Mouse (Mus musculus) 3T3-L1 (cell line): ENCODE measurements at regions not wholly inside any gene's neighbourhood (a gene's known extent, or its start where the extent isn't known, plus 50 kb on each side); places are given as distances from the start of the nearest gene placed in this dataset.

Experiments used
- DNase-seq: peaks from one replicate; pipeline ENCODE4 v3.0.0-alpha.2; 2015; ENCODE audit warnings: low read depth, low spot score

DNA sequence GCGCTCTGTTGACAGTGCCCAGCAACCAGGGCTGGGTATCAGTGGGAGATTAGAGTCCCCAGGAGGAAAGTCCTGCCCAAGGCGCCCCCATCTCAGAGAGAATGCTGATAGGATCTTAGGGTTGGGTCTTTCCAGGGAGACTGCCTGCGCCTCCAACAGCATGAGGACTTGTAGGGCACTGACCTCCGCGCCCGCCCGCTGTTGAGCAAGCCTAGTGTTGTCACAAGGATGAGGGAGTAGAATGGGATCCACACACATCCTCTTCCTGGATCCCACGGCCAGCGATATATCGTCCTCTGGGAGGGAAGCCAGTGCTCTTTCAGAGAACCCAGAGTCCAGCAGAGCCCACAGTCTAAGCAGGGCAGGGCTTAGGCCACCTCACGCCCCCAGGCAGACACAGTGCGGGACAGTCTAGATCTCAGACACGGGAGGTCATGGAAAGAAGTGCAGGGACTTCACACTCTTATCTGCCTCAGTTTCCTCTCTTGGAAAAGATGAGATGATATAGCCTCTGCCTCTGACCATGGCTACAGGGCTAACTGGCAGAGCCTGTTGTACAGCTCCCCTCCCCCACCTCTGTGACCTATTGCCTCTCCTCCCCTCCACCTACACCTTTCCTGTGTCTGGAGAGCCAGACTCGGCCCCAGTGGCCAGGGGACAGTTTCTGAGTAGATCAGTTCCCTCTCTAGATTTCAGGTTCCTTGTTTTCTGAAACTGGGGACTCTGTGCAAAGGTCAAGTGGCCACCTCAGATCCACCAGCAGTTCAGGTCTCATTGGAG, 52.0 kb upstream of the Dusp5 start:
- no peak for DNase-seq

DNA sequence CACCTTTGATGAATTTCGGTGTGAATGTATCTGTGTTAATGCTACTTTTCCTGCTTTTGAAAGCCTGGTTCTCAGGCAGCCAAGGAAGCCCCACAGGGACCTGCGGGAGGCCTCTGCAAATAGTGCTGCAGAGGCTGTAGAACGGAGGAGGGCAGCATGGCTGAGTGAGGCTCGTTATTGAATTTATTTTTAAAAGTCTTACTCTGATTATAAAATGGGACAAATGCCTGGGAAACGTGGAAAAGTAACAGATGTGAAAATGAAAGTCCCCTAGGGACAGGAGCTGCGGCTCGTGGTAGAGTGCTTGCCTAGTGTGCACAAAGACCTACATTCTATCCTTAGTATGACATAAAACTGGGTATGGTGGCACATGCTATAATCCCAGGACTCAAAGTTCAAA, 59.7 kb upstream of the Dusp5 start:
- DNase-seq, result no peak

- DNase-seq, result no peak
Observed at GRCm38 (mm10) chr19:53464681-53465080, 64.2 kb upstream of the Dusp5 start.

GRCm38 (mm10) chr19:53464135-53464534, 64.8 kb upstream of the Dusp5 start:
- no peak for DNase-seq

DNA sequence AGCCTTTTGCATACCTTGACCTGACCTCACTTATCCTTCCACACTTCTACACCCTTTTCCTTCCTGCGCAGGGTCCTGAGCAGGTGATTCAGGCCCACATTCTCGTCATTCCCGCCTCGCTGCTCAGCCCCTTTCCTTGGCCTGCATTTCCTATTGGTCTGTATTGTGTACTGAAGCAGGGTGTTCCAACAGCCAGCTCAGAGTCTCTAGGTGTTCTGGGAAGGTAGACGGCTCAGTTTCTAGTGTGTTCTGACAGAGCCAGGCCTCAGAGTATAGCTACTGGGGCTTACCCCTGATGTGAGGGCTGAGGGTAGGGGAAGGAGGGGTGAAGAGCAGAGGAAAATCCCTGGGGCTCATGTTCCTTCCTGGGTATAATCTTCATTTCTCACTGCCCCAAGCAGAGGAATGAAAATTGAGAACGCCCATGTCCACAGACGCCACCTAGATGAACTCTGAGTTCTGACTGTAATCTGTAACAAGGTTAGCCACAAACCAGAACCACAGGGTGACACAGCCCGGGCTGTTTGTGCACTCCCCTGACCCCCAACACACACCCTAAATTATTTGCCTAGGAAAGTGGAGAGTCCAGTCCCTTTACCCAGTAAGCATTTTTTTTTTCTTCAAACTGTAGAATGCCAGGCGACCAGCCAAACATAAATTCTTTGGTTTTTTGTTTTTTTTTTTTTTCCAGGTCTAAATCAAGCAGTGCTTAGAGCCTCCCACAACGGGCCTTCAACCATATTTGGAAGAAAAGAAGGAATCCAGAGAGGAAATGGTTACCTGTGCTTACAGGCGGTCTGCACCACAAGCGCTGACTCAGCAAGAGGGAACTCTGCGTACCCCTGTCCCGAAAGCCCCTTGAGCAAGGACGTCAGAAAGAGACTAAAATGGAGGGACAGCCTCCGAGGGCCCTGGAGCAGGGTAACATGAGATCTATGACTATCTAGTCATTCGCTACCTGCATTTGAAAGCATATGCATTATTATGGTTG, 67.6 kb upstream of the Dusp5 start:
- peak; percentile 86 for DNase-seq

GRCm38 (mm10) chr19:53460312-53461024, 68.4 kb upstream of the Dusp5 start:
- no peak for DNase-seq

- DNase-seq, result no peak
Observed at GRCm38 (mm10) chr19:53459407-53459788, 69.0 kb upstream of the Smndc1 start.

DNA sequence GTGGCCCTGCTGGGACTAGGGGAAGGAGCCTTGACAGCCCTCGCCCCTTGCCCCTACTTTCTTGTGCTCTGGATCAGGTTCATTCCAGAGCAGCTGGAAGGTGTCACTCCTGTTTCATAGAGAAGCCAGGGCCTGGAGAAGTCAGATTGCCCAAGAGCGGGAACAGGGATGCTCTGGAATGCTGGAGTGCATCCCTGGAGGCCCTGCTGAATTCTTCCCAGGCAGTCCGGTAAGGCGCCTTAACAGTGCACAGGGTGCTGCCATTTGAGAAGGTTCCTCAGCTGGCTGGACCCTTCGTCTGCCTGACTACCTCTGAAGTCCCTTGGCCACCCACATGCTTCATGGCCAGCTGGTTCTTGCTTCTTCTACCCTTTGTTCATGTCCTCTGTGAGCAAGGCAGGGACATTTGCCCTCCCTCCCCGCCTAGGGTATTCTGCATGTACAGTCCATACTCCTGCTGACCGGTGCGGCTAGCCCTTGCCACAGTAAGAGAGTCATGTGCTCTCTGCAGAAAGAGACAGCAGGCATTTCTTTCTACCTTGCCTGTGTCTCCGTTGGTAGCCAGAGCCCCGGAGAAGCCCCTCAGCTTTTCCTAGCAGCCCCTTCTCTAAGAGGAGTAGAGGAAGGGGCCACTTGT, 68.5 kb upstream of the Smndc1 start:
- peak; percentile 21 for DNase-seq

DNA sequence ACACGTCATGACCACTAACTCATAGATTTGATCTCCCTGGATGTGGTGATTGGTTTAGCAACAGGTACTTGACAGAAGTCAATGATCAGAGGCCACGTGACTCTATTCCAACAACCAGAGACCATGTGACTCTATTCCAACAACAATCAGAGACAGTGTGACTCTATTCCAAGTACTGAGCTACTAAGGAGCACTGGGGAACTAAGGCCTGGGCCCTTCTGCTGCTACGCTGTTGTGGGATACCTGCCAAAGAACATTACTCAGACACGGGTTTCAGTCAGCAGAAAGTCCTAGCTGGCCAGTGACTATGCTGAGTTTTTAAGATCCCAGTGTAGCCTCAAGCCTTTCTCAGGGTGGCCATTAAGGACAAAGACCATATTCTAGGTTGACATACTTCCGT, 66.3 kb upstream of the Smndc1 start:
- DNase-seq, result no peak

DNA sequence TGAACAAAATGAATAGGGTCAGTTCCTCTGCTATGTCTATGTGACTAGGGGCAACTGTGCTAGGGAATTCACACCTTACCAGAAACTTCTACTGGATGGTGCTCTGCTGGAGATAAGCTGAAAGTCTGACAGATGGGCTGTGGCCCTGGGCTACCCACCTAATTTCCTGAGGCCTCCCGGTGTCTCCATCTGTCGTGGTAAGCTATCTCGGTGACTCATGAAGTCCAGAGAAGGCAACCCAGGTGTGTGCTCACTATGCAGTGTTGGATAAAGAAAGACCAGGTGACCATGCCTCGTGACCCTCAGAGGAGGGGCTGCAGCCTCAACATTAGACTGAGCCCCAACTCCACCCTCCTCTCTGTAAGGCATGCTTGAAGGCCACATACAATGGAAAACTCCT, 64.2 kb upstream of the Smndc1 start:
- DNase-seq, result no peak

DNA sequence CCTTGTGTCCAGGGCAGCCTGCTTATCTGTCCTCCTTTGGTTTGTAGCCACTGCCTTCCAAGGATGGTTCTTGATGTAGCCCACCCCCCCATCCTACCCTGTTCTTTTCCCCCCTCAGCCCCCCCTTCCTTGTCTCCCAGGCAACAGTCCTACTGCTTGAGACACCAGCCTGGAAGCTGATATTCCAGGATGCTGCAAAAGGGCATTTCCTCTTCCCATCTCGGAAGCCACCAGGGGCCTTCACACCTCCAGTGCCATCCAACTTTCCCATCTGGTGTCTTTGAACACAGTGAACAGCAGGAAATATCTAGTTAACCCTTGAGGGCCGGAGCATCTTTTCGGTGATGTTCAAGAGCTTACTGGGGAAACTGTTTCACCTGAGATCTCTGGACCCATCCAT, 63.7 kb upstream of the Smndc1 start:
- no peak for DNase-seq

GRCm38 (mm10) chr19:53453317-53453947, 63.1 kb upstream of the Smndc1 start:
- no peak for DNase-seq

DNA sequence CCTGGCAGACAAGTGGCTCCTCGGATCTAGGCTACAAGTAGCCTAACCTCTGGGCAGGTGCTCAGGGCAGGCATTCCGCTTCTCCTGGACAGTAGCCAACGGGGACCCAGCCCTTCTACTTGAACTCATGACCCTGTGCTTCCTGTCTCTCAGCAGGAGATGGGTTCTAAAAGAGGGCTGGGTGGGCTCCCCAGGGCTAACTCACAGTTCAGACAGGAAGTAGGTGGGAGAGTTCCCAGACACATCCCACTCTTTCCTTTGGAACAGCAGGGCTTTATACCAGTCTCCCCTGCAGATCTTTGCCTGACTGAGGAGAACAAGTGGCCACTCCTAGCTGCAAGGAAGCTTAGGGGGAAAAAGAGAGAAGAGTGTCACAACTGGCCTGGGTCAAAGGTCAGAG, 62.0 kb upstream of the Smndc1 start:
- DNase-seq, result no peak

DNA sequence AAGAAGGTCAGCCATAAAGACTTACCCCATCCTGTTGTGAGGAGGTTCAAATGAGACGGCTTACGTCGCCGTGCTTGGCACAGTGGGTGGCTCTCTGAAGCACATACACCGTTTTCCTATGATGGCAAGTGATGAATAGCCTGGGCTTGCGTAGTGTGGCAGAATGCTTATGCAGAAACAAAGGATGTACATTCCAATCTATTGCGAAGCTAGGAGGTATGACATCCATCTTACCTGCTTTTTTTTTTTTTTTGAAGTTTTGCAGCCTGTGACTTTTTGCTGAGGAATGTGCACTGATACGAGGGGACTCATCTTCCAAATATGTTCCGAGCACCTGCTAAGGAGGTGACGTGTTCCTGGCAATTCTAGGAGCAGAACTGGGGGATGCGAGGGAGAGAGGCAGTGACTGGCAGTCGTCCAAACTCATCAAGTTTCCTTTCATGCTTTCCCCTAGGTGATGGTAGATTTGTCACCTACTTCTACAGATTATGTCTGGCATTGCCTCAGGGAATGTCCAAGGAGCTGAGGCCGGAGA, 61.1 kb upstream of the Smndc1 start:
- peak; percentile 67 for DNase-seq

- DNase-seq, result peak; percentile 76
Observed at GRCm38 (mm10) chr19:53450624-53451387, 60.4 kb upstream of the Smndc1 start.

GRCm38 (mm10) chr19:53449137-53449783, 58.9 kb upstream of the Smndc1 start:
- DNase-seq, result peak; percentile 20

DNA sequence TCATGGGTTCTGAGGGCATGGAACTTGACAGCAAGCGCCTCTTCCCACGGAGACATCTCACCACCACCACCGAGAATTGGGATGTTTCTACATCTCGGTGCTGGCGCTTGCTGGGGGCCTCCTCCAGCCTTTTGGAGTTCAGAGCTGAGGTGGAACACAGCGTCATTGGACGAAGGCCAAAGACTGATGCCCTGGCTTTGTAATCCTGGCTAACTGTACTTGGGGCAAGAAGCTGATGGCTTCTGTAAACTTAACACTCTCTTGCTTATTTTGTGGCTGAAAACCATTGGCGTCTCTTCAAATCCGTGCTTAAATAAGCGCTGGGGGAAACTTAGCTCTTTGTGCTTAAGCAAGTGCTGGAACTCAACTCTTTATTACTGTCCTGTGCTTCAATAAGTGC, 57.8 kb upstream of the Smndc1 start:
- DNase-seq, result peak; percentile 32

DNA sequence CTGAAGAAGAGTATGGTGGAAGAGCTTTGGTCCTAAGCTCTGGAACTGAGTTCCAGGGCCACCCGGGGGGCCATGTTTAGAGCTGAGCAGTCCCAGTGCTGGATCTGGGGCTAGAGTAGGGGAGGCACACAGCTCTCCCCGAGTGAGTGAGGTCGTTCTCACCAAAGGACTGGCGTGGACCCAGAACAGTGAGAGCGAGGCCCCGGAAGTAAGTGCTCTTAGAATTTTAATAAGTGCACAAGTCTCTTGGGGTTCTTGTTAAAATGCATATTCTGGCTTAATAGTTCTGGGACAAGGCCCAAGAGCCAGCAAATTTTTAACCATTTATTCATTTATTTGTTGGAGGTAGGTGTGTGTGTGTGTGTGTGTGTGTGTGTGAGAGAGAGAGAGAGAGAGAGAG, 57.4 kb upstream of the Smndc1 start:
- no peak for DNase-seq

- no peak for DNase-seq
Observed at GRCm38 (mm10) chr19:53446216-53446615, 55.8 kb upstream of the Smndc1 start.

DNA sequence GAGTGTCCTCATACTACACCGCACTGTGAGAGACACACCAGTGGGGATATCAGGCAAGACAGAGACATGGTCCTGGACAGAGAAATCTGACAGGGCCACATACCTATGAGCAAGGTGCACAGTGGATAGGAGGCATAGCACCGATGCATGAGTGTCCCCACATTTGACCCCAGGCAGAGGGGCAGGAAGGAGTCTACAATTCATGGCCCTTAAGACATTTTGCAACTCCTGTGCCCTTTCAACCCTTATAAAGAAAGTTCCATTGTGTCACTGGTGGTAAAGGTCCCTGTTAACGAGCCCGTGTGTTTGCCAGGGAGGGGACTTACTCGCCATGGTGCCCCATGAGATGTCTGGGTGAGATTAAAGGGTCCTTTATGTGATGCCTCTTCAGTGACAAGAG, 54.3 kb upstream of the Smndc1 start:
- no peak for DNase-seq
